Mouse (Mus musculus) liver, embryonic 14.5 days (tissue): ENCODE measurements around the gene Htra1.

Experiments used
- CTCF ChIP-seq: IDR thresholded peaks from 2 replicates; pipeline ENCODE4 v1.5.1; 2016; ENCODE audit warnings: antibody characterized with exemption, low read depth, control low read depth
- EP300 ChIP-seq: IDR thresholded peaks from 2 replicates; pipeline ENCODE4 v1.6.1; 2016; ENCODE audit warnings: antibody characterized with exemption, low read depth

- TF ChIP-seq CTCF (no peak), EP300 (no peak)
These were observed 30.5 kb downstream of the Htra1 start for GRCm38 (mm10) chr7:130966451-130966850.
